Mouse (Mus musculus) neural tube, embryonic 13.5 days (tissue): ENCODE data around the gene Dock4. TPM values are rescaled to one million over a fixed set of nuclear protein-coding genes. Genes with fewer than 3 reads are reported as not detected.
A peak's percentile ranks its signal among the peaks of the same experiment; 100 is the strongest.

Experiments
- ATAC-seq: fragments of 200-750 bp; cut with Nextera tagmentation; 2 replicates; pipeline ENCODE4 v1.8.0; 2017; ENCODE audit warnings: low read depth, mild to moderate bottlenecking, moderate TSS enrichment, moderate library complexity
- H3K27ac ChIP-seq: fragments of 300-500 bp; sonication (generic); replicated peaks from 2 replicates; pipeline ENCODE4 v1.5.1; 2015; ENCODE audit warnings: moderate library complexity, mild to moderate bottlenecking, inconsistent platforms
- H3K27me3 ChIP-seq: fragments of 300-500 bp; sonication (generic); 2 replicates; pipeline ENCODE4 v1.6.1; 2015; ENCODE audit warnings: mild to moderate bottlenecking, inconsistent platforms
- H3K36me3 ChIP-seq: fragments of 300-500 bp; sonication (generic); 2 replicates; pipeline ENCODE4 v1.6.1; 2015; ENCODE audit warnings: mild to moderate bottlenecking, inconsistent platforms
- H3K4me1 ChIP-seq: fragments of 300-500 bp; sonication (generic); replicated peaks from 2 replicates; pipeline ENCODE4 v1.6.1; 2015; ENCODE audit warnings: inconsistent platforms
- H3K4me2 ChIP-seq: fragments of 300-500 bp; sonication (generic); 2 replicates; pipeline ENCODE4 v1.6.1; 2015; ENCODE audit warnings: inconsistent platforms, mild to moderate bottlenecking, moderate library complexity
- H3K4me3 ChIP-seq: fragments of 300-500 bp; sonication (generic); 2 replicates; pipeline ENCODE4 v1.5.1; 2015; ENCODE audit warnings: mild to moderate bottlenecking, inconsistent platforms
- H3K9ac ChIP-seq: fragments of 300-500 bp; sonication (generic); 2 replicates; pipeline ENCODE4 v1.6.1; 2015; ENCODE audit warnings: moderate library complexity, mild to moderate bottlenecking, inconsistent platforms
- H3K9me3 ChIP-seq: fragments of 300-500 bp; sonication (generic); 2 replicates; pipeline ENCODE4 v1.6.1; 2016; ENCODE audit warnings: inconsistent platforms
- WGBS: fragments of 180-500 bp; shearing (Covaris S2); methylation state at CpG from one replicate; pipeline ENCODE4 v1.1.7; 2015; 5-methylcytosine and 5-hydroxymethylcytosine counted together
- polyA plus RNA-seq: library from polyadenylated mRNA; unstranded; fragments of >200 nt; fragmentation: Nextera tagmentation; extraction: Ambion mirVana; gene quantifications from 2 replicates; pipeline ENCODE4 v1.2.1, GENCODE M21; 2015

Dock4 gene
- polyA plus RNA-seq, 1 experiment from 2014 or later, result 31.8 TPM

DNA sequence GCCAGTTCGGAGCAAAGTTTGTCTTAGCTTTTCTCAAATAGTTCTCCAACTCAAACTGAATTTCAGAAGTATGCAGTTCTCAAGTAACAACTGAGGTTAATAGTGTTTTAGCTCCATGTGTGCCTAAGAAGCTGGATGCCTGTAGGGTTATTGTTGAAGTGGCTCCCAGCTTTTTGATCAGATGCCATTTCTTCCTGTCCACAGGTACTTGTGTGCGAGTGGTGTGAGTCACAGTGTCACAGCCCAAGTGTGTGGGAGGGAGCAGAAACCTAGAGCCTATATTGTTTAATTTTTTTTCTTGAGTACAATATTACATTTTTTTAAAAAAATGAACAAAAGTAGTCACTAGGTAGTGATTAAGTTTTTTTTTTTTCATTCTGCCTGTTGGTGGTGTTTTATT is 313.5 kb downstream of the Dock4 start:
- H3K27ac ChIP-seq, result no peak overlapping the region

DNA sequence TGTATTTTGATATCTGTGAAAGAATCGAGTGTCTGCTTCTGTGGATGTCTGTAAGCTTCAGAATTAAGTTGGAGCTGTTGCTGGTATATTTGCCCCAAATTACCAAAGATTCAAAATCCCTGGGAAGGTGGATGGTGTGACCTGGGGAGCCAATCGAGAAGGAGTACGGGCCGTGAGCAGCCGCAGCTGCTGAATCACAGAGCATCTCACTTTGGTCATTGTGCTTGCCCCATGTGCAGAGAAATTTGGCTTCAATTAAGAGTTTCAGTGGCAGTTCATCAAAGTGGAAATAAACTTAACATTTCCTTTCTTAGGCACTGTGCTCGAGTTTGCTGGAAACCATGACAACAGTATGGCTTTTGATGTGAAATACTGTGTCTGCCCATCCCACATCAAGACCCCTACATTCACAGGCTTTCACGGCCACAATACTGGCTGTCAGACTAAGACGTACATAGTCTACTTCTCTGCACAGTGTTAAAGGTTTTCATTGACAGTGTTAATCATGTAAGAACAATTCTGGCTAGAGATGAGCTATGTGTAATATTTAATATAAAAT is 321.6 kb downstream of the Dock4 start:
- H3K4me2 ChIP-seq, result no peak overlapping the region
- no peaks in the 10 kb centered on the region for H3K4me1 ChIP-seq
- no peaks in the 10 kb centered on the region for H3K27me3 ChIP-seq
- H3K27ac ChIP-seq, result no peak overlapping the region
- H3K9me3 ChIP-seq, result no peaks in the 10 kb centered on the region
- no peak for ATAC-seq
- no peak overlapping the region for H3K9ac ChIP-seq
- peaks cover 18% of the 10 kb centered on the region; the same call in 1 of the 2 replicates for H3K36me3 ChIP-seq
- WGBS, result 40% methylated on average over 8 of the region's 8 CpGs
- no peak overlapping the region for H3K4me3 ChIP-seq

More for the DNA sequence above, 313.5 kb downstream of the Dock4 start:
- no peak overlapping the region for H3K4me2 ChIP-seq
- no peak overlapping the region for H3K4me3 ChIP-seq
- H3K4me1 ChIP-seq, result no peaks in the 10 kb centered on the region
- no peak overlapping the region for H3K9ac ChIP-seq
- no peaks in the 10 kb centered on the region for H3K27me3 ChIP-seq
- no peaks in the 10 kb centered on the region for H3K9me3 ChIP-seq
- H3K36me3 ChIP-seq, result peaks cover 12% of the 10 kb centered on the region; the same call in 1 of the 2 replicates
- 92% methylated on average over 2 of the region's 2 CpGs for WGBS
- ATAC-seq, result no peak

DNA sequence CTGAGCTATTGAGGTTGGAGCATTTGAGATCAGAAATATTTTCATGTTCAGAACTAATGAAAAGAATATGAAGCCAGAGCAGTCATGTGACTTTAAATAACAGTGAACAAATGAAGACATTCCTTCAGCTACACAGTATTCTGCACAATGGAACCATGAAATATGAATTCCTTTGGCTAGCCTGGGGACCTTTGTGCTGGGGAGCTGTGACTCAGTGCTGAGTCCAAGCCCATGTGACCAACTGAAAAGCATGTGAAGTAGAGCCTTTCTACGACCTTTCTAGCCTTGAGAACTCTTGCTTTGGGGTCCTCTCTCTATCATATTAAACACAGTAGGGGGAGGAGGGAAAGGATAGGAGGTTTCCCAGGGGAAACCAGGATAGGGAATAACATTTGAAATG is 327.3 kb downstream of the Dock4 start:
- Histone ChIP-seq H3K36me3 (peaks cover 12% of the 10 kb centered on the region; the same call in 1 of the 2 replicates), H3K9me3 (no peaks in the 10 kb centered on the region), H3K4me1 (no peaks in the 10 kb centered on the region), H3K4me3 (no peak overlapping the region), H3K27me3 (no peaks in the 10 kb centered on the region), H3K4me2 (no peak overlapping the region), H3K27ac (no peak overlapping the region), H3K9ac (no peak overlapping the region)
- WGBS, result 77% methylated on average over 1 of the region's 1 CpGs
- no peak for ATAC-seq

DNA sequence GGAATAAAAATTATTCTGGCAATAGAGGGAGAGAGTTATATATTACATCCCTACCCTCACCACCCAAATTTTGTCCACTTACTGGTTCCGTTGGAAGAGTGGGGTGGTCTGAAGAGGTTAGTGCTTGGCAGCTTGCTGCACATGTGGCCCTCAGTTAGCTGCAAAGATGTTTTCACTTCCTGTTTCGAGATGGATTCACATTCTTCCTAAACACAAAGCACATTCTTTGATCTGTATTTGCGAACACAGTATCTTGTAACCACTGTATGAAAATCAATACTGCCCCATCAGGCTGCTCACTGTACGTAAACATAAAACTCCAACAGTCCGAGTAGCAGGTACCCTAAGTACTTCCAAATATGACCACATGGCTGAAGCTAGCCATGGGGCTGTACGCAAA is 335.8 kb downstream of the Dock4 start:
- no peaks in the 10 kb centered on the region for H3K9me3 ChIP-seq
- no peak overlapping the region for H3K4me3 ChIP-seq
- peaks cover 17% of the 10 kb centered on the region for H3K36me3 ChIP-seq
- H3K27ac ChIP-seq, result no peak overlapping the region
- no peaks in the 10 kb centered on the region for H3K4me1 ChIP-seq
- ATAC-seq, result no peak
- H3K27me3 ChIP-seq, result no peaks in the 10 kb centered on the region
- H3K9ac ChIP-seq, result no peak overlapping the region
- no peak overlapping the region for H3K4me2 ChIP-seq
- 89% methylated on average over 6 of the region's 6 CpGs for WGBS

DNA sequence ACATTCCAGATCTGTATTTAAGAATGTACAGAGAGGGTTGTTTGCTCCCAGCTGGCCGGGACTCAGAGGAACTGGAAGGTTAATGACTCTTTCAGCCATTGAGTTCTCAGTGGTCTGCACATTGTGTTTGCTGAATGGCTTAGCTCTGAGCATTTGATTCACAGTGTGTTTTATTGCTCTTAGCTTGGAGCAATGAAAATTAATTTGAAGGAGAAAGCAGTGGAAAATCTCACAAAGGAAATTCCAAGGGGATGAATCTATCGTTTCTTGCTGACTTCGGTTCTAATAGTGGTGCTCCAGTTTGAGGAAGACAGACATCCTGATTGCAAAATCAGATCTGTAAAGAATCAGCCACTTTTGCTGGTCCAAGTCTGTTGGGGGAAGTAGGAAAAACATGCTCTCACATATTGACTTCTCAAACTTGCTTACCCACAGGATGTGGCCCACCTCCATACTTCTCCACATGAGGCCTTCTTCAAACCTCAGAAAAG is 342.9 kb downstream of the Dock4 start:
- Histone ChIP-seq H3K4me2 (no peak overlapping the region), H3K9me3 (no peaks in the 10 kb centered on the region), H3K9ac (no peak overlapping the region), H3K27ac (peak overlapping the region; percentile 50), H3K4me3 (no peak overlapping the region), H3K27me3 (no peaks in the 10 kb centered on the region), H3K4me1 (peaks cover 48% of the 10 kb centered on the region), H3K36me3 (no peaks in the 10 kb centered on the region)
- WGBS, result 4% methylated on average over 3 of the region's 3 CpGs
- ATAC-seq, result no peak

DNA sequence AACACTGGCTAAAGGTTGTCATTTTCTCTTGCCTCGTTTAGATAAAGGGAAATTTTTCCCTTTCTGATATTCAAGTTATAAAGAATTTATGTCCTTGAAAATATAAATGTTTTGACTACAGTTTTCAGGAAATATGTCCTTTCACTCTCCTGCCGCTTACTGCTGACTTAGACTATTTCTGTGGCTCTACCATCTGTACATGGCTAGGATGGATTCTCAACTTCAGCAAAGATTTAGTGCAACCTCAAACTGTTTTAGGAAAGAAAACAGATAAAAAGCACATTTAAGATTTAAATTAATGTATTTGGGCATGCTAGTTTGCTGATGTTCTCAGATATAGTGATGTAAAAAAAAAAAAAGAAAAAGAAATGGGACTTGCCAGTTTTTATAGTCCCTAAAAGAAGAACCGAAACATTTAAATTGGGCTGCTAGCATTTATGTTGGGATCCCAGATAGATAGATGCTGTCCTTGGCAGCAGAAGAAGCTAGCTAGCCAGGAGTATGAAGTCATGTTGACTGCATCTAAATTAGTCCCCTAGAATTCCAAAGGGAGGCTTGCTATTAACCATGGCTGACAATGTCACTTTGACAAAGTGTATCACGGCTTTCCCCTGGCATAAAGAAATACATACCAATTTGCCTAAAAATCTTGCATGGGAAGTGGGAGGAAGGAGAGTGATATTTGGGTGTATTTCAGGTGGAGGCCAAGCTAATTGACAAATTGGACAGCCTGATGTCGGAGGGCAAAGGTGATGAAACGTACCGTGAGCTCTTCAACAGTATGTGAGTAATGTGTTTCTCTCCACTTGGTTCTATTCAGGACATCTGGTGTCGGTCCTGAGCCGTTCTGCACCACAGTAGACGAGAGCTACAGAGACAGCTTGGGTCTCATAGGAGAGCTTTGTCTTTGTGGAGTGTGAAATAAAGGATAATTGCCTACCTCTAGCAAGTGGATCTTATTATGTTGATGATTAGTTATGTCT is 343.9 kb downstream of the Dock4 start:
- Histone ChIP-seq H3K36me3 (no peaks in the 10 kb centered on the region), H3K27me3 (no peaks in the 10 kb centered on the region), H3K4me3 (no peak overlapping the region), H3K4me2 (no peak overlapping the region), H3K9ac (no peak overlapping the region), H3K27ac (peak overlapping the region; percentile 68), H3K4me1 (peaks cover 55% of the 10 kb centered on the region), H3K9me3 (no peaks in the 10 kb centered on the region)
- 33% methylated on average over 10 of the region's 10 CpGs for WGBS
- ATAC-seq, result no peak; the same call in 1 of the 2 replicates

DNA sequence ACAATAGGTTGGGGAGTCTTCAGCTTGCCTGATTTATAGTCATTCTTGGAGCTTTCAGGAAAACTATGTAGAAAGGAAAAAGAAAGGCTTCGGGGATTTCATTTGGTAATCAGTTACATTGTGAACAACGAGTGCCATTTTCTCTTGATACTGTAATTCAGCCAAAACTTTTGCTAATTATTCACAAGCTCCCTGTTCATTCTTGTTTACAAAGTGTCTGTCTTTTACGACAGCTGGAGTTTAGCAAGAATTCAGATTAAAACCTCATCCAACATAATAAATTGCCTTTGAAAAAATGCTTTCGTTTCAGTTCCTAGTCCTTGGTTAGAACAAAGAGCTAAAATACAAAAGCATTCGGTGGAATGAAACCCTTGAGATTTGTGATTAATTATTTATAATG is 345.5 kb downstream of the Dock4 start:
- ATAC-seq, result no peak
- Histone ChIP-seq H3K4me3 (no peak overlapping the region), H3K4me2 (no peak overlapping the region), H3K4me1 (peaks cover 55% of the 10 kb centered on the region), H3K27me3 (no peaks in the 10 kb centered on the region), H3K9ac (no peak overlapping the region), H3K27ac (peak overlapping the region; percentile 49; the same call in 1 of the 2 replicates), H3K36me3 (no peaks in the 10 kb centered on the region), H3K9me3 (no peaks in the 10 kb centered on the region)
- 28% methylated on average over 5 of the region's 5 CpGs for WGBS

DNA sequence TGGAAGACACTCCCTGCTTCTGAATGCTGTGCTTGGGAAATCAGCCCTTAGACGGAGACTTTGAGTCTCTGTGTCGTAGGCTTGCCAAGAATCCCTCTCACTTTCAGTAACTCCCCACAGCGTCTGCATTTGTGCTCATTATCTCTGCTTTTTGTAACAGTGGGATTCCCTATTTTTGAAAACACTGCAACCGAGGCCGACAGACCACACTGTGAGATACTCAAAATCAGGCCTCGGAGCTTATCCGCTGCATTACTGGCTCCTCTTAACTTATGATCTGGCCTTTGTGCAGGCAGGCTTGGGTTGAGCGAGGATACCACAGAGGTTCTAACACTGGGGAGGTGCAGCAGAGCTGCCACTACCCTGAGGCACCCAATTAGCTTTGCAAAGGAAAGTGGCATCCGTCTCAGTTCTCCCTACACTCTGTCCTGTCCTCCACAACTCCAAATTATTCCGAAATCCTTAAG is 346.5 kb downstream of the Dock4 start:
- Histone ChIP-seq H3K27ac (peak overlapping the region; percentile 50), H3K36me3 (no peaks in the 10 kb centered on the region), H3K9ac (no peak overlapping the region; the same call in 1 of the 2 replicates), H3K4me3 (no peak overlapping the region), H3K9me3 (no peaks in the 10 kb centered on the region), H3K4me1 (peaks cover 62% of the 10 kb centered on the region), H3K4me2 (no peak overlapping the region), H3K27me3 (no peaks in the 10 kb centered on the region)
- WGBS, result 24% methylated on average over 10 of the region's 10 CpGs
- ATAC-seq, result 0 out of 2 replicates have a peak, but pooled peaks have one; percentile 41

DNA sequence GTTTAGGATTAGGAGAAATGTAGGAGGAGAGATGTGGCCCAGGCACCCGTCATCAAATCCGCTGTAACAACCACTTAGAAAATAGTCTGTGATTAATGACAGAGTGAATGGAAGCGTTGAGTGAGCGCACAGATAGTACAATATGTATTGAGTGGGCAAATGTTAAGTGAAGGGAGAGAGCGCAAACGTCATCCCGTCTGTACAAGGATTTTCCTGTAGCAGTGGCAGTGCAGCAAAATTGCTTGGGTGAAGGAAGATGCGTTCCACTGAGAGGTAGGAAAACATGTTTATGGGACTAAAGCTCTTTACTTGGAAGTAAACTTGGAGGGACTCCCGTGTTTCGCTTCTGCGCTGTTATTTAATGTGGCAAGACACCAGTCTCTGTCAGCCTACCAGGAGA is 348.3 kb downstream of the Dock4 start:
- H3K4me2 ChIP-seq, result no peak overlapping the region
- WGBS, result 67% methylated on average over 11 of the region's 11 CpGs
- no peaks in the 10 kb centered on the region for H3K27me3 ChIP-seq
- no peak overlapping the region for H3K27ac ChIP-seq
- no peaks in the 10 kb centered on the region for H3K9me3 ChIP-seq
- peaks cover 66% of the 10 kb centered on the region for H3K4me1 ChIP-seq
- no peak overlapping the region for H3K9ac ChIP-seq
- no peak overlapping the region for H3K4me3 ChIP-seq
- ATAC-seq, result no peak
- no peaks in the 10 kb centered on the region for H3K36me3 ChIP-seq

DNA sequence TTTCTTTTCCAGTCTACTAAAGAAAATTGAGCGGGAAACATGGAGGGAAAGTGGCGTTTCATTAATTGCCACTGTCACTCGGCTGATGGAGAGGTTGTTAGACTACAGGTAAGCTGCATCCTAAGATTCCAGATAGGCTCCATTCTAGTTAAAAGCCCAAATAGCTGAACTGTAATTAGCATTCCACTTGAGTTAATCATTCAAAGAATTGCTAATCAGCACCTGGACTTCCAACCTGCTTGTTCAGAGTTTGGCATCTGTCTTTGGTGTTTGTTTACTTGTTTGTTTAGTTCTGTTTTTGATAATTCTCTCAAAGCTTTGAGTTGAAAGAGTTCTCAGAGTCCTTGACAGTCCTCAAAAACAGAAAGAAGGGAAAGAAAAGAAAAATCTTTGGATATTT is 349.0 kb downstream of the Dock4 start:
- Histone ChIP-seq H3K9me3 (no peaks in the 10 kb centered on the region), H3K27ac (no peak overlapping the region), H3K4me2 (no peak overlapping the region), H3K4me3 (no peak overlapping the region), H3K4me1 (peaks cover 59% of the 10 kb centered on the region), H3K27me3 (no peaks in the 10 kb centered on the region), H3K9ac (no peak overlapping the region), H3K36me3 (no peaks in the 10 kb centered on the region)
- WGBS, result 54% methylated on average over 3 of the region's 3 CpGs
- ATAC-seq, result no peak

DNA sequence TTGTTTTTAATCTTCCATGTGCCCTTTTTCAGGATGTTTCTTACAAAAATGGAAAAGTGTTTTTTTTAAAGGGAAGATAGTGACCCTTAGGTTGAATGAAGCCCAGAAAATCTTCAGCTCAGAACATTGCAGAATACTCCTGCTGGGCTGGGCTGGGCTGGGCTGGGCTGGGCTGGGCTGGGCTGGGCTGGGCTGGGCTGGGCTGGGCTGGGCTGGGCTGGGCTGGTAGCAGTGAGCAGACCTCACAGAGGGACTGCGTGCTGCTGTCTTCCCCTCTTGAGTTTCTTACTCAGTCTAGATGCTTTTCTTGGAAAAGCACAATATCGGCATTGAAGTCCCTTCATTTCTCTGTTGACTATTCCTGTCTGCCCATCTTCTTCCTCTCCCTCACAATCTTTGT is 350.0 kb downstream of the Dock4 start:
- no peaks in the 10 kb centered on the region for H3K9me3 ChIP-seq

DNA sequence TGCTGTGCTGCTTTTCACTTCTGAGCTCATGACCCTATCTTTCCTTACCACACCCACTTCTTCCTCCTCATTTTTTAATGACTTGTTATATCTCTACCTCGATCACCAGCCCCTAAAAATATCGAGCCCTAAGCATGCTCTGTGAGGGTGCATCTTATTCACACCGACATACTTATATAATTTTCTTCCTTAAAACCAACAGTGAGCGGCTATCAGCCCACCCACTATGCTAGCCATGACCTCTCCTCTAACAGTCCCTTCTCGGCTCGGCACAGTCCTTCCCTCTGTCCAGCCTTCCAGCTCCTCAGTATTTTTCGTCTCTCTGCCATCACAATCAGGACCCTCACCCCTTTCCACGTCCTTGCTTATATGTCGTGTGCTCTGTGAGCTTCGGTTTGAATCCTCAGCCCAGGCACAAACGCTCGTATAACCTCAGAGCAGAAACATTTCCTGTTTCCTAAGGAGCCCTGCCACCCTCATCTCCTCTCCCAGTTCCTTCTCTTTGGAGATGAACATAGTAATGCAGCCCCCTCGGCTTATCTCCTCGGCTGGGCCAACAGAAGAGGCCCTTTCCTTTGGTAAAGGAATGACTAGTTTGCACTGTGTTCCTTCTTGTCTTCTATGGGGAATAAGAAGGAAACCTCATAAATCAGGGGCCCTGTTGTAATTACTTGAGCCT is 351.2 kb downstream of the Dock4 start:
- Histone ChIP-seq H3K36me3 (no peaks in the 10 kb centered on the region), H3K4me1 (peaks cover 42% of the 10 kb centered on the region), H3K27me3 (no peaks in the 10 kb centered on the region), H3K9me3 (no peaks in the 10 kb centered on the region), H3K4me2 (no peak overlapping the region), H3K4me3 (no peak overlapping the region), H3K9ac (no peak overlapping the region), H3K27ac (no peak overlapping the region)
- no peak for ATAC-seq
- 51% methylated on average over 14 of the region's 14 CpGs for WGBS

More for the DNA sequence above, 350.0 kb downstream of the Dock4 start:
- Histone ChIP-seq H3K36me3 (no peaks in the 10 kb centered on the region), H3K4me2 (no peak overlapping the region), H3K27ac (no peak overlapping the region), H3K9ac (no peak overlapping the region), H3K27me3 (no peaks in the 10 kb centered on the region), H3K4me1 (peaks cover 49% of the 10 kb centered on the region), H3K4me3 (no peak overlapping the region)
- ATAC-seq, result no peak
- 36% methylated on average over 2 of the region's 2 CpGs for WGBS
